Mouse (Mus musculus) cerebellum, adult 2 months (tissue): ENCODE results near the gene Cd99l2. TPM values are rescaled to one million over a fixed set of nuclear protein-coding genes. Genes with fewer than 3 reads are reported as not detected.

Experiments used
- DNase-seq, 2 experiments: peaks; one replicate each; pipeline ENCODE4 v3.0.0; 2021
- H3K27ac ChIP-seq: fragments of 200-500 bp; 2 replicates; pipeline ENCODE4 v1.5.1; 2012; ENCODE audit warnings: low read length, control low read depth, inconsistent platforms; ENCODE audit not compliant: insufficient read depth
- H3K27me3 ChIP-seq: fragments of 200-500 bp; 2 replicates; pipeline ENCODE4 v1.6.1; 2012; ENCODE audit warnings: inconsistent platforms, mild to moderate bottlenecking, low read length, moderate library complexity; ENCODE audit not compliant: control insufficient read depth, insufficient read depth
- H3K4me1 ChIP-seq: fragments of 200-500 bp; 2 replicates; pipeline ENCODE4 v1.6.1; 2011; ENCODE audit warnings: low read length; ENCODE audit not compliant: control insufficient read depth, insufficient read depth
- H3K4me3 ChIP-seq: fragments of 200-500 bp; replicated peaks from 2 replicates; pipeline ENCODE3; 2011; ENCODE audit warnings: mild to moderate bottlenecking, low read depth, low read length, control low read depth; ENCODE audit not compliant: insufficient read depth
- CTCF ChIP-seq: fragments of 200-500 bp; IDR thresholded peaks from 2 replicates; pipeline ENCODE4 v1.5.1; 2011; ENCODE audit warnings: low read depth, mild to moderate bottlenecking, control low read depth, low read length, moderate library complexity, borderline replicate concordance; ENCODE audit not compliant: insufficient read depth
- POLR2A ChIP-seq: fragments of 200-500 bp; IDR thresholded peaks from 2 replicates; pipeline ENCODE4 v1.6.1; 2011; ENCODE audit warnings: low read length, control low read depth, borderline replicate concordance; ENCODE audit not compliant: insufficient read depth
- WGBS: fragments of 180-500 bp; shearing (Covaris S2); methylation state at CpG from one replicate; pipeline ENCODE4 v1.1.7; 2018; 5-methylcytosine and 5-hydroxymethylcytosine counted together
- polyA plus RNA-seq: library from polyadenylated mRNA; depleted of rRNA; stranded (reverse); fragments of >200 nt; gene quantifications from 2 replicates; pipeline ENCODE4 v1.2.3, GENCODE M21; 2012

Gene Cd99l2
- polyA plus RNA-seq, 1 experiment, result 74.4 TPM

GRCm38 (mm10) chrX:71464138-71464826, 28.4 kb downstream of the Cd99l2 start:
- TF ChIP-seq POLR2A (no peak), CTCF (no peak)
- Histone ChIP-seq H3K27me3 (no peaks in the 10 kb centered on the region), H3K4me3 (no peak overlapping the region), H3K27ac (no peak overlapping the region), H3K4me1 (peaks cover 7% of the 10 kb centered on the region; the same call in 1 of the 2 replicates)
- DNase-seq, result peak in 1 of 2 experiments; percentile 5
- 62% methylated on average over 7 of the region's 7 CpGs for WGBS

GRCm38 (mm10) chrX:71456078-71456737, 36.4 kb downstream of the Cd99l2 start:
- WGBS, result 54% methylated on average over 6 of the region's 6 CpGs
- TF ChIP-seq CTCF, result no peak
- TF ChIP-seq POLR2A, result no peak
- DNase-seq, result no peak
- Histone ChIP-seq H3K4me1 (0 out of 2 replicates have a peak, but pooled peaks cover 2% of the 10 kb centered on the region), H3K4me3 (no peak overlapping the region), H3K27me3 (no peaks in the 10 kb centered on the region), H3K27ac (no peak overlapping the region)

GRCm38 (mm10) chrX:71442916-71443315, 49.7 kb downstream of the Cd99l2 start:
- Histone ChIP-seq H3K27me3 (no peaks in the 10 kb centered on the region), H3K4me3 (no peak overlapping the region), H3K27ac (no peak overlapping the region), H3K4me1 (no peaks in the 10 kb centered on the region)
- 89% methylated on average over 5 of the region's 5 CpGs for WGBS
- DNase-seq, result no peak
- TF ChIP-seq CTCF (no peak), POLR2A (no peak)

- Histone ChIP-seq H3K27me3 (no peaks in the 10 kb centered on the region), H3K4me1 (no peaks in the 10 kb centered on the region), H3K4me3 (no peak overlapping the region), H3K27ac (no peak overlapping the region)
- no peak for TF ChIP-seq POLR2A
- no peak for TF ChIP-seq CTCF
- WGBS, result 83% methylated on average over 6 of the region's 6 CpGs
- no peak for DNase-seq
Measured at GRCm38 (mm10) chrX:71439473-71439872, 53.2 kb downstream of the Cd99l2 start.

GRCm38 (mm10) chrX:71435542-71435941, 57.1 kb downstream of the Cd99l2 start:
- 71% methylated on average over 2 of the region's 2 CpGs for WGBS
- no peak overlapping the region for H3K27ac ChIP-seq

GRCm38 (mm10) chrX:71434860-71435259, 57.8 kb downstream of the Cd99l2 start:
- Histone ChIP-seq H3K4me3 (no peak overlapping the region), H3K27ac (no peak overlapping the region), H3K27me3 (no peaks in the 10 kb centered on the region), H3K4me1 (no peaks in the 10 kb centered on the region)
- no peak for DNase-seq
- TF ChIP-seq CTCF (no peak), POLR2A (no peak)
- 44% methylated on average over 8 of the region's 8 CpGs for WGBS

More at GRCm38 (mm10) chrX:71435542-71435941, 57.1 kb downstream of the Cd99l2 start:
- no peaks in the 10 kb centered on the region for H3K27me3 ChIP-seq
- TF ChIP-seq POLR2A, result no peak
- no peak for DNase-seq
- H3K4me3 ChIP-seq, result no peak overlapping the region
- no peaks in the 10 kb centered on the region for H3K4me1 ChIP-seq

- H3K4me3 ChIP-seq, result no peak overlapping the region
- DNase-seq, result no peak
- no peak overlapping the region for H3K27ac ChIP-seq
- H3K4me1 ChIP-seq, result no peaks in the 10 kb centered on the region
- no peaks in the 10 kb centered on the region for H3K27me3 ChIP-seq
- TF ChIP-seq POLR2A (no peak), CTCF (no peak)
- 65% methylated on average over 1 of the region's 1 CpGs for WGBS
Measured at GRCm38 (mm10) chrX:71434448-71434847, 58.2 kb downstream of the Cd99l2 start.

GRCm38 (mm10) chrX:71430900-71431299, 61.7 kb downstream of the Cd99l2 start:
- TF ChIP-seq CTCF, result no peak
- no peak for TF ChIP-seq POLR2A
- H3K27ac ChIP-seq, result no peak overlapping the region
- 86% methylated on average over 5 of the region's 5 CpGs for WGBS
- no peak overlapping the region for H3K4me3 ChIP-seq
- no peaks in the 10 kb centered on the region for H3K27me3 ChIP-seq
- H3K4me1 ChIP-seq, result no peaks in the 10 kb centered on the region
- no peak for DNase-seq
